Mouse (Mus musculus): ENCODE data around the gene Slc44a2.
"Not testable (repeated sequence)": the region's sequence is repeated elsewhere in the genome, so short reads cannot be mapped to it uniquely, and the experiment has no call there.

Slc44a2 gene

DNA sequence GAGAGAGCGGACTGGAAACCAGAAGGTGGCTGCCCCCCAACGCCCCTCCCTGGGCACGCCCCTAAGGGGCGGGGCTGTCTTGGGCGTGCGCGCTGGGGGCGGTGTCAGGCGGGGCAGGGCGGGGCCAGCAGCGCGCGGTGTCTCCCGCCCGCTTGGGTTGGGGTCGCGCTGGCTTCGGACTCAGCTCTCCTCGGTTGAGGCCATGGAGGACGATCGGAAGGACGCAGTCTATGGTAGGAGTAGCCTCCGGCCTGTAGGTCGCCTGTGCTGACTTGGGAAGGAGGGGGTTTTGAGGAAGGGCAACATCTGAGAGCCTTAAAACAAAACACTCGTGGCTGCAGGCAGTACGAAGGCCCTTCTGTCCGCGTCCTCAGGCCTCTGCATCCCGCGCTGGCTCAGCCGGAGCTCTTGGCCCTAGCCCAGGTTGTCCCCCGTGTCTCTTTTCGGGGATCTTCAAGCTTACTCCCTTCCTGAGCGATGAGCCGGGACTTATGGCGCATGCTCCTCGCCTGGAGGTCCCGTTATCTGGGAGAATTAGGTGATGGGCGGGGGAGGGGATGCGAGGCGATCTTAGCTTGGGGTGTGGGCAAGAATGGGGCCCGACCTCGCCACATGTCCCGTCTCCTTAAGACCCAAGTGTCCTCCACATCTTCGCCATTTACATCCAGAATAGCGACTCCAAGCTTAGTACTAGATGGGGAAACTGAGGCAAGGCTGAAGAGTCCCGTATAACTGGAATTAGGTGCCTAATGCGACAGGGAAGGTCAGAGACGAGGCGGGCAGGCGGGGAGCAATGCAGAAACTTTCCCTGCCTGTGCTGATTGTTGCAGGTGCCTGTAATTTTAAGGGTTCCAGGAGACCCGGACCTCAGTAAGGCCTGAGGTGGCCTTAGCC lies at the start of gene Slc44a2:
TSS of gene Slc44a2 (plus strand) at position 80 of the 894 bp plus-strand sequence.
- peak; percentile 82 to 84 for DNase-seq (ENCODE audit: low spot score in 2 of 2)

- no peak for DNase-seq (ENCODE audit: low spot score in 2 of 2)
Measured at GRCm38 (mm10) chr9:21272391-21272790, 48.1 kb upstream of the Slc44a2 start.

DNA sequence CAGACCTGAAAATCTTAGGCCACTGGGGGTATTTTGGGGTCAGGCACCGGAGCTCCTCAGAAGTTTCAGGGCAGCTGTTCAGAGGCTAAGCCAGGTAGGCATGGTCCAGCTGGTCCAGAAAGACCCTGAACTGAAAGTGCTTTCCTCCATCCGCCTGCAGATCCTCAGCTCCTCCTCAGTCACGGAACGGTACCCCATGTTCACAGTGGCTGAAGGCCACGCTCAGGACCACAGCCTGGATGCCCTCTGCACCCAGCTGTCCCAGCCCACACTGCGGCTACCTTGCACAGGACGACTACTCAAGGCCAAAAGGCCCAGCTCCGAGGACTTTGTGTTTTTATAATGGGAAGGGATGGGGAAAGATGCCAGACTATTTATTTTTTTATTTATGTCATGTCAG lies 47.4 kb upstream of the Slc44a2 start:
- DNase-seq (ENCODE audit: low spot score in 2 of 2), result no peak

DNA sequence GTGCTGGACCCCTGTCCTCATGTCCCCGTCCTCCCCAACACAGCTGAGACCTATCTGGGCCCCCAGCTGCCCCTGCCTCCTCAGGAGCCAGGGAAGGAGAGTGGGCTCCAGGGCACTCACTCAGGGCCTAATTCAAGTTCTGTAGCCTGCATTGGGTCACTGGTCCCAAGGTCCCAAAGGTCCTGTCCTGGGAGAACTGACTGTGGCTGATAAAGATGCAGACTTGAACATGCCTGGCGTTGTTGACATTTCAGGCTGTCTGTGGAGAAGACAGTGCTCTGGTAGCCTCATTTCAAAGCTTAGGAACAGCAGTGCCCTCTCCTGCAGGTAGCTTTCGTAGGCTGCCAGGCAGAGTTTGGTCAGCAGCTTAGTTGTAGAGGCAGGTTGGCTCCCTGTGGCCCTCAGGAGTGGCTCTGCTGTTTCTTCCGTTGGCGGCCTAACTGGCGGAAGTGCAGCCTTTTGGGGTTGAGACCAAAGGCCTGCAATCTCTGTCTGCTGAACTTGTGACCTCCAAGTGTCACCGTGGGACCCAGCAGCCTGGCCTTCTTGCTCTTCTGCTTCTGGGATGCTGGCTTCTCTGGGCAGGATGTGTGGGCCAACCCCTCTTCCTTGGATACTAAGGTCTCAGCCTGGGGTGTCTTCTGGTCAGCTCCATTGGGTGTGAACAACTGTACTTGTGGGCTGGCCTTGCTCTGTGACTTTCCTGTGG lies 46.8 kb upstream of the Slc44a2 start:
- no peak for DNase-seq (ENCODE audit: low spot score in 2 of 2)

GRCm38 (mm10) chr9:21274336-21274735 lies 46.2 kb upstream of the Slc44a2 start:
- DNase-seq (ENCODE audit: low spot score in 2 of 2), result no peak

DNA sequence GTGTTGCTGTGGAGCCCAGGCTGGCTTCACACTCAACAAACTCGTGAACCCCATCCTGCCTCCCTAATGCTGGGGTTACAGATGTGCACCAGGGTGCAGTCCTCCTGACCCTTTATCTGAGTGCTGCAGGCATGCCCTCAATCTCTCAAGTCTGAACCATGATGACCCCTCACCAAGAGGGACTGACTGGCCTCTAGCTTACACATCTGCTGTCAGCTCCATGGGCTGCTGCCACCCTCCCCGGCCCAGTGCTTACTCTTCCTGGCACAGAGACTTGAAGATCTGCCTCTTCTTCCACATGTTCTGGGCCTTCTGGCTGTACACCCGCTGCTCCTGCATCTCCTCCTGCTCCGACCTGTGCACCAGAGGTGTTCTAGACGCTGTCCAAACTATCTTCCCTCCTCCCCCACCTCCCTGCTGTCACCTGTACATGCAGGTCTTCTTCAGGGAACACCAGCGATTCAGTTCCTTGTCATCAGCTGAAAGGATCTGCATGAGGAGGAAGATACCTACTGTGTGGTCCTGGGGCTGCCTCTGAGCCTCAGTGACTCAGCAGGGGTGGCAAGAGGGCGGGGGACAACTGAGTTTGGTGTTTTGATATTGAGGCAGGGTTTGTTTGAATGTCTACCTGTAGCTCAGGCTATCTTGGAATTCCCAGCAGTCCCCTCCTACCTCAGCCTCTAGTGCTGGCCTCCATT lies 45.3 kb upstream of the Slc44a2 start:
- DNase-seq (ENCODE audit: low spot score in 2 of 2), result no peak

GRCm38 (mm10) chr9:21275727-21276126 lies 44.8 kb upstream of the Slc44a2 start:
- no peak for DNase-seq (ENCODE audit: low spot score in 2 of 2)

- no peak for DNase-seq (ENCODE audit: low spot score in 2 of 2)
Measured at GRCm38 (mm10) chr9:21276307-21276706, 44.2 kb upstream of the Slc44a2 start.

GRCm38 (mm10) chr9:21277776-21278175 lies 42.7 kb upstream of the Slc44a2 start:
- peak in 1 of 2 experiments; percentile 57 for DNase-seq (ENCODE audit: low spot score in 2 of 2)

GRCm38 (mm10) chr9:21283591-21283990 lies 36.9 kb upstream of the Slc44a2 start:
- DNase-seq (ENCODE audit: low spot score in 2 of 2), result no peak

DNA sequence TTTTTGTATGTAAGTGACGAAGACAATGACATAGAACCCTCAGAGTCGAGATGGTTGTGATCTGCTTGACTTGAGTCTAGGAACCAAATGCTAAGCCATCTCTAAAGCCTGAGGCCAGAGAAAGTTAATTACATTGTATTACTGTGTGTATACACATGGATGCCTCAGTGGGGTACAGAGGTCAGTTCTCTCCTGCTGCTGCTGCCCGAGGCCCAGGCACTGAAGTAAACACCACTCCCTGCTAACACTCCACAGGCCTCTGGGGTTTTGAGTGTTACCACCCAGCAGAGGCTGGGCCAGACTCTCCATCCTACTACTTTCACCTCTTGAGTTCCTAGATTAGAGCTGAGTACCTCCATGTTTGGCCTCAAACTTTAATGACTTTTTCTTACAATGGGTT lies 36.5 kb upstream of the Slc44a2 start:
- DNase-seq (ENCODE audit: low spot score in 2 of 2), result no peak

- no peak for DNase-seq (ENCODE audit: low spot score in 2 of 2)
Measured at GRCm38 (mm10) chr9:21286753-21287152, 33.7 kb upstream of the Slc44a2 start.

DNA sequence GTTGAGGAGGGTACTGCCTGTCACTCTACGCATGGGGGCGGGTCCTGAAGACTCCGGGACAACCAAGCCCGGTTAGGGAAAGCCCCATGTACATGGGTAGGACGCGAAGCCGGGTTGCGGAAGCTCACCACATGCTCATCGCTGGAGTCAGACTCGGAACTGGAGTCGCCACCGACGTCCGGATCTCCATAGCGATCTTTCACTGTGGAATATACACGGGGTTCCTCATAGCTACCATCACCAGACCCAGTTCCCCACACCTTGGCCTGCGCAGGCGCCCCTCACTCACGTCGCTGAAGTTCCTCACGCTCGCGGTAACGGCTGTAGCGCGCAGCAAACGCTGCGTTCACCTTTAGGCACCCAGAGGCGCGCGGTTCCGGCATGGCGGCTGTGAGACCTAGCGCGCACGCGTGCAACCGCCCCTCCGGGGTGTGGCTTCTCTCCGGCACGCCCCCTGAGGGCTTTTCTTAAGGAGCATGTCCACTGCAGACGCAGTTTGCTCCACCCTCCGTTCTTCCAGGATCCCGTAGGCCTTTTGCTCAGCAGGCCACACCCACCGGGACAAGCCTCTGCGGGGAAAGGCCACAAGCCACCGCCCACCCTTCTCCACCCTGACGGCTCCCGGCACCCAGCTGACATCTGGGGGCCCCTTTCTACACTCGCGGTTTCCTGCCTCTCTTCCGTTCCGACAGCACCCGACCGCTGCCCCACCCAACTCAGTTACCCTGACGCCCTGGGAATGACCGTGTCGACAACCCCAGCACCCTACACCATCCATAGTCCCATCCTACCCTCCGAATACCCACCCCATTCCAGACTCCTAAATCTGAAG lies 32.7 kb upstream of the Slc44a2 start, which contains the start of gene Kri1:
TSS of gene Kri1 (minus strand) at position 399 of the 832 bp plus-strand sequence.
- DNase-seq (ENCODE audit: low spot score in 2 of 2), result peak; percentile 97 to 98

DNA sequence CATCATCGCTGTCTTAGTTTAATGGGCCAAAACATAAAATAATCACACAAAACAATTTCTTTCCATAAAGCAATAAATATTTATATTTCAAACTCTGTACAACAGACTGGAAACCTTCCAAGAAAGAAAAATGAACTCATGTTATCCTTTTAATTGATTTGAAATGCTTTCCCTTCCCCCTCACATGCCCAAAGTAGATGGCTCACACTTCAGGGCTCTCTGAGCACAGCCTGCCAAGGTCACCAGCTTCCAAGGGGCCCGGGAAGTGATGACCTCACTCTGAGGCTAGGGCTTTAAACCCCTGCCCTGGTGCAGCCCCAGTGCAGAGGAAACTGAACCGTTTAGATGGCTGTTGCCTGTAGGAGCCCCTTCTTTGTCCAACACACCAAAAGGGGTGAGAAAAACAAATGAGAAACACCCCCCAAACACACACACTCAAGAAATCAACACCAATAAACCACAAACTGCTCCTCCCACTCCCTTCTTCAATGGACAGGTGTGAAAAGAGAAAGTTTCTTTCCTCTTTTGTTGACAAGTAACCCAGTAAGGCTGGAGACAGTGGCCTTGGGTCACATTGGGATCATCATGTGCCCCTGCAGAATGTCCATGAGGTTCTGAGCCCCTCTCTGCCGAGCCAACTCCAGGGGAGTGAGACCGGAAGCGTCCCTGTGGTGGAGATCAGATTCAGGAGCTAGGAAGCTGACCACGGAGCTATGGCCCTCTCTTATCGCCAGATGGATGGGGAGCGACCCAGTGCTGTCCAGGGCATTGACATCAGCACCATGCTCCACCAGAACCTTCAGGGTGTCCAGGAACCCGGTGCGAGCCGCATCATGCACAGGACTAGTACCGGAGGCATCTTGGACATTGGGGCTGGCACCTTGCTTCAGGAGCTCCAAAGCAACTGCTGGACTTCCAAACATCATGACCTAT lies 31.8 kb upstream of the Slc44a2 start:
- DNase-seq (ENCODE audit: low spot score in 2 of 2), result no peak

- DNase-seq (ENCODE audit: low spot score in 2 of 2), result no peak
Measured at GRCm38 (mm10) chr9:21289337-21289671, 31.2 kb upstream of the Slc44a2 start.

- peak in 1 of 2 experiments; percentile 40 for DNase-seq (ENCODE audit: low spot score in 2 of 2)
Measured at GRCm38 (mm10) chr9:21290589-21290988, 29.9 kb upstream of the Slc44a2 start.

GRCm38 (mm10) chr9:21291022-21291787 lies 29.3 kb upstream of the Slc44a2 start, which contains the start of gene Cdkn2d:
TSS of gene Cdkn2d (minus strand) at chr9:21291407.
- DNase-seq (ENCODE audit: low spot score in 2 of 2), result peak; percentile 100

DNA sequence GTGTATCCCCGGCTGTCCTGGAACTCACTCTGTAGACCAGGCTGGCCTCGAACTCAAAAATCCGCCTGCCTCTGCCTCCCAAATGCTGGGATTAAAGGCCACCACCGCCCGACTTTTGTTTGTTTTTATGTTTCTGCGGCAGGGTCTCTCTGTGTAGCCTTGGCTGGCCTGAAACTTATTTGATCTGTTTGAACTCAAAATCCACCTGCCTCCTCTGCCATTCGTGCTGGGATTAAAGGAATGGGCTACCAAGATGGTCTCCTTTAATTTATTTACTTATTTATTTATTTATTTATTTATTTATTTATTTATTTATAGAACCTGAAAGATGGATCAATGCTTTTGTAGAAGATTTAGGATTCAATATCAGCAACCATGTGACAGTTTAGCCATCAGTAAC lies 28.6 kb upstream of the Slc44a2 start:
- DNase-seq (ENCODE audit: low spot score in 2 of 2), result not testable (repeated sequence)

- no peak for DNase-seq (ENCODE audit: low spot score in 2 of 2)
Measured at GRCm38 (mm10) chr9:21292271-21292670, 28.2 kb upstream of the Slc44a2 start.
